Mouse (Mus musculus) adrenal gland, adult 8-10 months (tissue): ENCODE measurements around the gene Prepl. TPM values are rescaled to one million over a fixed set of nuclear protein-coding genes. Genes with fewer than 3 reads are reported as not detected.

Source experiments
- DNase-seq: peaks from one replicate; pipeline ENCODE4 v3.0.0; 2022
- total RNA-seq, 4 experiments: library from RNA; stranded (reverse); gene quantifications; 2 replicates each; pipeline ENCODE4 v1.2.4; 2022

The Prepl gene
- 10 to 100 TPM; 42.9 to 59.3 (median 51.7) TPM for total RNA-seq

GRCm38 (mm10) chr17:85090120-85091099 is at the start of gene Prepl, which contains the start of gene Camkmt:
Gene Prepl (minus strand): TSS chr17:85090241.
Gene Camkmt (plus strand): TSS chr17:85090552.
- peak; percentile 96 for DNase-seq

- no peak for DNase-seq
Observed at GRCm38 (mm10) chr17:85138393-85138792, 48.4 kb upstream of the Prepl start.

DNA sequence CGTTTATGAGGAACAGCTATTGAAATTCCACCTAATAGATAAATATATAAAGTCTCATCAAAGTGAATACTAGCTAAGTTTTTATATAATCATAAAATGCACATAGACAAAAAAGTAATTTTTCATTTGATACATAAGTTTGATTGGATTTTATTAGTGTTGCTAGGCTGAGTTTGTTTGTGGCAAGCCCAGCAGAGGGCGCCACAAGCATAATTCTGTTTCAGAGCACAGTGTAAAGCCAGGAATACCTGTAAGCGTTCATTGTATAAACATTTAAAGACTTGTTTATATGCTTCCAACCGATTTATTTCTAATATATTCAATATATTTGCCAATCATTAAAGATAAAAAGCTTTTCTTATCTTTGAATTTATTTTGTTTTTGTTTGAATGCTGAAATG is 26.6 kb upstream of the Prepl start:
- peak; percentile 6 for DNase-seq

GRCm38 (mm10) chr17:85113441-85113840 is 23.4 kb upstream of the Prepl start:
- DNase-seq, result no peak

- DNase-seq, result no peak
Observed at GRCm38 (mm10) chr17:85110640-85111039, 20.6 kb upstream of the Prepl start.

- DNase-seq, result peak; percentile 5
Observed at GRCm38 (mm10) chr17:85103310-85103709, 13.3 kb upstream of the Prepl start.

- no peak for DNase-seq
Observed at GRCm38 (mm10) chr17:85101751-85102150, 11.7 kb upstream of the Prepl start.

DNA sequence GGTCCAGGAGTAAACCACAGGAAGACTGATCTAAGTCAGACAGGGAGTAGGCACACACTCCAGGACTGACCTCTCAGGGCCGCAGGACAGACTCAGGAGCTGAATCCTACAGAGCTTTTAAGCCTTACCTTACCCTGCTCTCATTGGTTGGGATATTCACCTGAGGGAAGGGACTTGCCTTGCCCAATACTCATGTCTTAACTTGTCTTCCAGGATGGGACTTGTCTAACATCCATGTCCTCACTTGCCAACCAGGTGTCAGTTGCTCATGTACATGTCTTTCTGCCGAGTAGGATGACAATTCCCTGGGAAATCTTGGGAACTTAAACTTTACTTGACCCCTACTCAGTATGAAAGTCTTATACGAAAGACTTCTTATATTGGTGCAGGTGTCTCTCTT is 10.2 kb upstream of the Prepl start:
- no peak for DNase-seq

- no peak for DNase-seq
Observed at GRCm38 (mm10) chr17:85098677-85099323, 8.8 kb upstream of the Prepl start.

DNA sequence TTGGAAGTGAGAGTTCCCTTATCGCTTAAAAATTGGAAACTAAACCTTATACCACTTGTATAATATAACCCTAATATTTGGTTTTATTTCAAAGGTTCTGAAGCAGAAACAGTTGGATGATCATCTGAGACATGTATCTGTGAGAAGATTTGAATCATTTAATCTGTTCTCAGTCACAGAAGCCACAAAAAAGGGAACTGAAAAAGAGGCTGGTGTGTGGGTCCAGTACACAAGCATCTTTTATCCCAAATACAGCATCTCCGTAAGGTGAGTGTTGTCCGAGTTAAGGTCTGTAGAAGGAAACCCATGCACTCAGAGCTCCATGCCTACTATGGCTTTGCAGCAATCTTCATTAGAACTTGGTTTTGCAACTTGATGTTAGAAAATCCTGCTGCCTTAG is 6.4 kb upstream of the Prepl start:
- no peak for DNase-seq

GRCm38 (mm10) chr17:85091762-85092161 is 1.7 kb upstream of the Prepl start:
- no peak for DNase-seq

DNA sequence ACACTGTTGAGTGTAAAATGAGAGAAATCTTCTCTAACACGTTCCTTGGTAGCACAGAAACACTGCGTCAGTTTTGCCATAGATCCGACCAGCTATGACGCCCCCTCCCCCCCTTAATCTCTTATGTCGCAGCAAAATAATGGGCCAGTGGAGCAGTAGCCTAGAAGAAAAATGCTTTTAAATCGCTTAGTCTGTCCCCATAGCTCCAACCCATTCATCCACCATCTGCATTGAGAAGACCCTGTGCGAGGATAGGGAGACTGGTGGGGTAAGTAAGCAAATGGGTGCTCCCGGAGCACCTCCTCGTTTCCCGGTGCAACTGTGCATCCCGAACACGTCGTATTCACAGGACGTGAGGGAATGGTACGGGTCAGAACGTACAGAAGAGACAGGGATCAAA is 420 bp downstream of the Prepl start:
- no peak for DNase-seq

- no peak for DNase-seq
Observed at GRCm38 (mm10) chr17:85089011-85089410, 1.0 kb downstream of the Prepl start.

- no peak for DNase-seq
Observed at GRCm38 (mm10) chr17:85088401-85088800, 1.6 kb downstream of the Prepl start.

GRCm38 (mm10) chr17:85087591-85087990 is 2.5 kb downstream of the Prepl start:
- no peak for DNase-seq

DNA sequence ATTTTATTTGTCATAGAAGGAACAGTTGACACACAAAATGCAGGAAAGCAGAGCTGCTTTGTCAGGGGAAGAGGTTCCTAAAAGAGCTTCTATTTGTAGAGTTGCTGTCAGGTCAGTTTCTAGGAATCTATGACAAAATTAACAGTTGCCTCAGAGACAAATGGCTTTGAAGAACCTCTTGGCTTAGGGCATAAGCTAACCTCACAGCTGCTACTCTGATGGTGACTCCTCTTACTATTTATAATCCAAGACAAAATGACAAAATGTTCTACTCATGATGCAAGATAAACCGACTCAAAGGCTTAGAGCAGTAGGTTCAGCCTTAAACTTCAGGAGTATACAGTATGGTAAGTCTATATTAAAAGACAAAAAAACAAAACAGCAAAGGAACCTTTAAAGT is 3.5 kb downstream of the Prepl start:
- no peak for DNase-seq

GRCm38 (mm10) chr17:85085335-85085734 is 4.7 kb downstream of the Prepl start:
- no peak for DNase-seq

- no peak for DNase-seq
Observed at GRCm38 (mm10) chr17:85080781-85081180, 9.3 kb downstream of the Prepl start.

DNA sequence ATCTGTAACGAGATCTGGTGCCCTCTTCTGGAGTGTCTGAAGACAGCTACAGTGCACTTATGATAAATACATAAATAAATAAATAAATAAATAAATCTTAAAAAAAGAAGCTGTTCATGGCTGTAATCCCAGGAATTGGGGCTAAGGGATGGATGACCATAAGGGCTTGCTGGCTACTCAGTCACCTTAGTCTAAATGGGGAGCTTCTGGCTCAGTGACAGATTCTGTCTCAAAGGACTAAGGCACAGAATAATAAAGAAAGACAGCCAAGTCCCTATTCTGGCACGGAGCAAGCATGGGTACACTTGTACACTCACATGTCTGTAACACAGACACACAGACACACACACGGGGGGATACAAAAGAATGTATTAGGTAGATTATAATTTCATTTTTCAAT is 10.8 kb downstream of the Prepl start:
- DNase-seq, result no peak

GRCm38 (mm10) chr17:85074083-85074482 is 16.0 kb downstream of the Prepl start:
- no peak for DNase-seq

DNA sequence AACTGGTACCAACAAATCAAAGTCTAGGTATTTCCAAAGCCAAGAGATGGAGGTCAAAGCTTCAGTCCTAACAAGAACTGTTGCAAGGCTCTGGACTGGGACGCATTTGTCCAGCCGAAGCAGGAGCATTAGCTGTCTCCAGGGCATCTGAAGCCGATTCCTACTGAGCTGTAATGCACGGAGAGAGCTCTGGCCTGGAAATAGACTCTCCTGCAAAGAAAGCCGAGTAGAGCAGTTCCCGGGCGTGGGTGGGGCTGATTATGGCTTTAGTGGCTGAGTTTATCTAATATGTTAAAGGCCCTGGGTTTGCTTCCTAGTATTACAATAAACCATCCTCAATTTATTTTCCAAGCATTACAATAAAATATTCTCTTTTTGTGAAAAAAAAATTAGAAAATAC is 16.8 kb downstream of the Prepl start:
- DNase-seq, result no peak

DNA sequence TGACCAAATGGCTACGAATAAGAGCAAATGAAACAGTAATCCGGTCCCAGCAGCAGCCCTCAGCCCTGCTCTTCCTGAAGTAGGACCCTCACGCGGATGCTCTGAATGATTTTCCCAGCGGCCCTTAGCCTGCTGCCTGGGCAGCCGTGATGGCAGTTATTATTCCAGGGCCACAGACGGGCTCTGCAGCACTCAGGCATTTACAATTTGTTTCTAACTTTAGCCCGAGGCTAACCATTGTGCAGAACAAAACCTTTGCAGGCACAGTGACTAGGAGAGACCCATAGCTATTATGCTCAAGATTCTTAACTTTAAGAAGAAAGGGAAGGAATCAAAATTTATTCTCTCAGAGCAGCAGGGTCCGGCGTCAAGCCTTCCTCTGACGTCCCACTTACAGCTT is 17.7 kb downstream of the Prepl start:
- DNase-seq, result no peak

GRCm38 (mm10) chr17:85071088-85071775 is 18.8 kb downstream of the Prepl start:
- DNase-seq, result no peak
